Mouse (Mus musculus): ENCODE measurements at regions not wholly inside any gene's neighbourhood (a gene's known extent, or its start where the extent isn't known, plus 50 kb on each side); places are given as distances from the start of the nearest gene placed in this dataset.
A peak's percentile ranks its signal among the peaks of the same experiment; 100 is the strongest.

DNA sequence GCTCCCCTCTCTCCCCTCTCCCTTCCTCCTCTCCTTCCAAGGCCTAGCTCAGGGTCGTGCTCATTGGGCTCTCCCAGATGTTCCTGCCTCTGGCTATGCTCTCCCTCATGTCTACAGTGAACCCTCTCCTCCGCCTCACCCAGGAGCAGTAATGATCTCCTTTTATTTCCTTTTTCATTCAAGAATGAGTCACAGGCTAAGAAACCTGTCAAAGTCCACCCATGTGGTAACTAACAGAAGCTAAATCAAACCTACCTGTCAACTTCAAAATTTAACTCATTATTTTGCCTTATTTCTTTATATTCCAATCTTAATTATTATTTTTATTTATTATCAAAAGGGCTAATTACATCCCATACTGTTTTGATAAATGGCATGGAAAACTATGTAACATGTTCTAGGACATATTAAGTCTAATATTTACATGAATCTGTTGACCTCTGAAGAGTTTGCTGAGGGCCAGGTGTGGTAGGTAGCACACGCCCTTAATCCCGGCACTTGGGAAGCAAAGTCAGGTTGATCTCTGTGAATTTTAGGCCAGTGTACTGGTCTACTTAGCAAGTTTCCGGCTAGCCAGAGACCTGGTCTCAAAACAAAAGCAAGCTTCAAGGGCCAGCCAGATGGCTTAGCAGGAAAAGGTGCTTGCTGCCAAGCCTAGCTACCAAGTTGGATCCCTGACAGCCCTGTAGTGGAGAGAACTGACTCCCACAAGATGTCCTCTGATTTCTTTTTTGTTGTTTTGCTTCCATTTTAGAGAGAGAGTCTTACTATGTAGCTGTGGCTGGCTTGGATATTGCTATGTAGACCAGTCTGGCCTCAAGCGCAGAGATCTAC lies 51.9 kb upstream of the Slc16a1 start:
- DNase-seq: peak; percentile 83

DNA sequence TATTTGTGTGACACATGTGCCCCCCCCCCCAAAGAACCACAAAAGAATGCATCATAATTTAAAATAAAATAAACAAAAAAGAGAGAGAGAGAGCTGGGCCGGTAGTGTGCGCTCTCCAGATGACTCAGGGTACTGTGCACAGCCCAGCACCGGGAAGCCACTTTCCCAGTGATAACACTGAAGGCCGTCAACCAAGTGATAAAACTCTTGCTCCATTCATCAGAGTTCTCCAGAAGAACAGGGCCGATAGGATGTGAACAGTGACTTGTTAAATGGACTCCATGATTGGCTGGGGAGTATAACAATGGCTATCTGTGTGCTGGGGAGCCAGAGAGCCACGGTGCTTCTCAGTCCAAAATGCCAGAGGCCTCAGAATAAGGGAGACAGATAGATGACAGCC lies 53.2 kb upstream of the Slc16a1 start:
- DNase-seq: no peak

DNA sequence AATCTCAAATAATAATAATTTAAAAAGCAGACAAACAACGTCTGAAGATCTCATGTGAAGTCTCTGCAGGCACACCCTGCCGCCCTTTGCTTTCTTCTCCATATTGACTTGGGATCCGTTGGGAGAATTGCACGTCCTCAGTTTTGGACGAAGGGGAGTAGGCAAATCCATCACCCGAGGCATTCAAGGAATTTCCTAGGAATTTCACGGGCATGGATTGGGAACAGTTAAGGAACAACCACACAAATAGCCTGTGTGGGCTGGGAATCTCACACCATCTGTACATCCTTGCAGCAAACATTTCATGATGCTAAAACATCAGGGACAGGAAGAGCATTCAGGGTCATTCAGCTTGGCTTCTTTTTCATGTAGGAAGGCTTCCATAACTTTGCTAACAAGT lies 55.2 kb upstream of the Slc16a1 start:
- no peak for DNase-seq

DNA sequence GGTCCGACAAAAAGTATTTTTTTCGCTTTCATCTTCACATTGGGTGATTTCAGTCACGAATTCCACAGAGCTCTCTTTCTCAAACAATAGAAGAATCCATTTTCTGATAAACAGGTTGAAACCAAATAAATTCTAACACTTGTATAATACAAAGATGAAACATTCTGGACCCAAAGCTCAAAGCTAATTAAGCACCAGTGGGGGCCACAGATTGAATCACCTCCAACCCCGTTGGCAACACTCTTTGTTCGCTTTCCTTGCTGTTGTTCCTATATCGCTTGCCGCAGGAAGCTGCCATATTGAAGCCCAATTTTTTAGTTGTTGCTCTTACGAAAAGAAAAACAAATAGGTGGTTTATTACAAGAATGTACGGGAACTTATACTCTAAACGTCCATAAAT lies 55.9 kb upstream of the Slc16a1 start:
- no peak for DNase-seq

DNA sequence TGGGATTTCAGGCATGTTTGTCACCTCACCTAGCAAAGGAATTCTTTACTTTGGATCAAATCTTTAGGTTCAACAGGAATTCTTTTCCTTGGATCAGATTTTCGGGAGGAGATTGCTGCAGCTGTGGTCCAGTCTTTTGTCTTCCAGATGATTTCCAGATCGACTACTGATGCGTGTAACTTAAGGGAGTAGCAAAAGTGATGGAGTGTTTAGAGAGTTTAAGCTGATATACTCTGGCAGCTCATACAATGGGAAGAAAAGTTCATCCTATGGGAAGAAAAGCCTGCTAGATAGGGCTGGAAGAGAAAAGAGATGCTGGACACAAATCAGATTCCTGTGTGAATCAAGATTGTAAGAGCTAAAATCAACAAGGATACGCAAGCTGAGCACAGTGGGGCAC lies 59.3 kb upstream of the Slc16a1 start:
- no peak for DNase-seq

DNA sequence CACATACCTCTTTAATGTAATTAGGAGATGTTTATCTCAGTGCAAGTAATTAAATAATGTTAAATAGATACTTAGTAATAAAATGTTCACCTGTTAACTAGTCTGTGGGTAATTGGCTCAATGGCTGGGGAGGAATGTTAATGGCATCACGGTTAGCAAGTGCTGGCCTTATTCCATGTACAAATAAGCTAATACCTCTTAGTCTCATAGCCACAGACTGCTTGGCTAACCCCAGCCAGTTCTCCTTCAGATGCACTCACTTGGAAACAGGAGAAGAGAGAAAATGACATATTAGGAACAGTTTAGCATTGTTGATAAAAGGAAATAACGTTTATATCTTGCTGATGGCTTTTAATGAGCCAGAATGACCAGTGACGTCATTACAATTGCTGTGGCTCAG lies 60.1 kb upstream of the Slc16a1 start:
- no peak for DNase-seq

DNA sequence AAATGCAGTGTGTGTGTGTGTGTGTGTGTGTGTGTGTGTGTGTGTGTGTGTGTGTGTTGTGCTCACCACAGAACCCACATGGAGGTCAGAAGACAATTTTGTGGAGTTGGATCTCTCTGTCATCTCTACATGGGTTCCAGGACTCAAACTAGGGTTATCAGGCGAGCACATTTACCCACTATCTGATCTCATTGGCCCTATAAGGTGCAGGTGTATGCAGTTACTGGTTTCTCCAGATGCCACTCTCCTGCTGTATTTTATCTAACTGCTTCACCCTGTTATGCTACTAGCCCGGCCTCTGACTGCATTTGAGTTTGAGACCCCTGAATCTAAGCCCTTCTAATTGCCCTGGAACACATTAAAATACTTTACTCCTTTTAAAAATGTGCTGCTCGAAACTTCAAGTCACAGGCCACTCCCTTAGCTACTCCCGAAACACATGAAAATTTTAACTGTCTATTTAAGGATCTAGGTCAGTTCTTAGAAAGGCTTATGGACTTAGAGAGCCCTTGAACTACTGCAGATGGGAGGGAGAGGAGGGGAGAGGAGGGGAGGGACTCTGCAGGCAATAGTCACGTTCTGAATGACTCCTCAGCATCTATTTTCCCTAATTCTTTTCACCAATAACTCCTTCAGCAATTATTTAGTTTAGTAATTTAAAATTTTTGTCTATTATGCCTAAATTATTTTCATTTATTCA lies 61.1 kb upstream of the Slc16a1 start:
- no peak for DNase-seq

DNA sequence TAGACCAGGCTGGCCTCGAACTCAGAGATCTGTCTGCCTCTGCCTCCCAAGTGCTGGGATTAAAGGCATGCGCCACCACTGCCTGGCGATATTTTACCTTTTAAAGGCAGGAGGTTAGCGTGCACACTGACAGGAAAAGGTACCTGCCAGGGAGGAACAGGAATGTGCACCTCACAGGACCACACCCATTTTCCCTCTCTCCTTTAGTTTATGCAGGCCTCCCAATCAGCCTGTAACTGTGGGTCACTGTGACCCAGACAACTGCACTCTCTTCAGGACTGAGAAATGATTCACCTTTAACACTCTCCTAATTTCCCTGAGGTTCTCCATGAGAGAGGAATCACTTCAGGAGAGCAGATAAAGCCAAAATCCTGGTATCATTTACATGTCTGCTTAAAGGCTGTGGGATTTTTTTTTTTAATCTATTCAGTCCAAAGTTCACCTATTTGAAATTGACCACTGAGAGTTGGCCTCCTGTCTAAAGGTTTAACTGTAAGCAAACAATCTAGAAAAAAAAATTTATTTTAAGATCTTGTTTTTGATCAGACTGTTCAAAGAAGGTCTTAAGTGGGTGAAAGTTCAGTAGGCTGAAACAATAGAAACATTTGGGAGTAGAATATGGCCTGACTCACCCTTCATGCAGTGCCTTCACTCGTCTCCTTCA lies 61.7 kb upstream of the Lrig2 start:
- no peak for DNase-seq

DNA sequence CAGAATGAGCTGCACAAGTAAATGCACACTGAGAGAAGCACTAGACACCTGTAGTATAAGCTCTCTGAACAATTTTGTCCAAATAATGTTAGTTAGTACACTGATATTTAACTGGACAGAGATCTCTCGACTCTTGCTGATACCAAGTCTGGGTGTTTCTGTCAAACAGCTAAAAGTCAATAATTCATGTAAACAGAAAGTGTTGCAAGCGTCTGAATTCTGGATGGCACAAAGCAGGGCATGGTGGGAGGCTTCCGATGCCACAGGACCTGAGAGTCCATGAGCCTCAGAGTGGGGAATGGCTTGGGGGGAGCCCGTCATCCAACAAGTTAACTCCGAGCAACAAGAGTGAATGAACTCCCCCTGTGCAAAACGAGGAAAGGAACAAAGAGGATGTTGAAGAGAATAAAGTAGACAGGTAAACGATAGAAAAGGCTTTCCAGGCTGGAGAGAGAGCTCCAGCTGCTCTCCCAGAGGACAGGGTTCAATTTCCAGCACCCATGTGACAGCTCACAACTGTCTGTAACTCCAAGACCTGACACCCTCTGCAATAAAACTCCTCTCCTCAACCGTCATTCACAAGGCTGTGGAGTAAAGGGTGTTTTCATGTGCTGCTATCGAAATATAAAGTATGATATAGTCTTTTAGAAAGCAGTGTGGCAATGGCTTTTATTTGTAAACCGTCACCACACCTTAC lies 60.4 kb upstream of the Lrig2 start:
- no peak for DNase-seq

DNA sequence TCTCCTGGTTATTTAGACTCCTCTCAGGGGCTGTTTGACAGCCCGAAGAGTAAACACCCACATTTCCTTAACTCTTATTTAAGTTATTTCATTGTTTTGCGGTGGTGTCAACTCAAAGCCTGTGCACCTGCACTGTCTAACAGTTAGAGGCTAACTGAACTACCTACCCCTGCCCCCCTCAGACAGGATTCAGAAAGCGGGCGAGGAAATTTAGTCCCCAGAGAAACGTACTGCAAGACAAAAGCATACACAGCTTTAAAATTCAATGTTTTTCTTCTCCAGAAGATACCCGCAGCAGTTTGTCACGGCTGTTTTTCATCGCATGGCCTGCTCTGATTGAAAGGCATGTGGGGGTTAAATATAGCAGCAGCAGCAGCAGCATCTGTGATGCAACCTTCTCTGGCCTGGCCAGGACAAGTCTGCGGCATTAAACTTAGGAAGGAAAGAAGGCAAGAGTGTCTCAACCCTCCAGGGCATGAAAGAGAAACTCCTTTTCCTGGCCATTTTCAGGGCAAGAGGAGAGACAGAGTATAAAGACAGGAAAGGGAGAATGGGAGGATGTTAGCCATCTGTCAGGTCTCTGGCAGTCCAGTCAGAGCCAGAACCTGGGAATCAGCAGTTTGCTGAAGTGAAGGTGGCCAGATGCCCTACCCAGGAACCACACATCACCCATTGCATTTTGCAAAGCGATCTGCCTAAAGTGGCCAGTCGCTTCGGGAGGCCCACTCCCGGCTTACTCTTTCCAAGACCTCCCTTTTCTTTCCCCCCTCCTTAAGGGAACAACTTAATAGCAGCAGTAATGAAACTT lies 53.9 kb upstream of the Lrig2 start:
- DNase-seq: no peak

DNA sequence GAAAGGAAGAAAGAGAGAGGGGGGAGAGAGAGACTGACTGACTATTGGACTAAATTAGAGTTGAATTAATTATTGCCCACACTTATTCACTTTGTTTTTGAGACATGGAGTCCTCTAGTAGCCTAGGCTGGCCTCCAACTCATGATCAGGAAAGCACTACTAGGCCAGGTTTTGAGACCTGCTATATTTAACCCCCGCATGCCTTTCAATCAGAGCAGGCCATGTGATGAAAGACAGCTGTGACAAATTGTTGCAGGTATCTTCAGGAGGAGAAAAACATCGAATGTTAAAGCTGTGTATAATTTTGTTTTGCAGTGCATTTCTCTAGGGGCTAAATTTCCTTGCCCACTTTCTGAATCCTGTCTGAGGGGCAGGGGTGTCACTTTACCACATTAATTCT lies 53.1 kb upstream of the Lrig2 start:
- DNase-seq: no peak

DNA sequence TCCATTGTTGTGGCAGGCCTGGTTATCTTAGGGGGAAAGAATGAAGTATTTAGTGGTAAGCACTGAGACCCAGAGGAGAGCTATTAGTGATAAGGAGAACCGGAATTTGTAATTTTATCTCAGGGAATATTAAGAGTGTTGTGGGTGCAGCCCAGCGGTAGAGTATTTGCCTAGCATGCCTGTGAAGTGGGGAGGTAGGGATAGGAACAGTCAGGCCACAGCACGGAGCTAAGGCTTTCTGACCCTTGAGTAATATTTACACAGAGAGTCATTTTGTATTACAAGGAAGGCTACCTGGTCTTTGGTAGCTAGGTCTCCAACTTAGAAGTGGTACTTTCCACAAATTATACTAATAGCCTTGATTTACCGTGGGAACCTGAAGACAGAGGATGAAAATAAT lies 49.8 kb upstream of the Lrig2 start:
- DNase-seq: no peak

All from cerebellum, adult 11 months (tissue).